Mouse (Mus musculus) heart, adult 18-20 months (tissue): Measurements from ENCODE around the gene Cptp. TPM values are rescaled to one million over a fixed set of nuclear protein-coding genes. Genes with fewer than 3 reads are reported as not detected.

Experiments
- DNase-seq, 2 experiments: peaks; one replicate each; pipeline ENCODE4 v3.0.0; 2021 to 2022; ENCODE audit warnings: mixed read lengths in 1 of 2
- long read RNA-seq, 2 experiments: library from polyadenylated mRNA; stranded (forward); transcript quantifications; one replicate each; pipeline ENCODE4 v2.0.0; 2021
- total RNA-seq, 2 experiments: library from RNA; stranded (reverse); gene quantifications; 2 replicates each; pipeline ENCODE4 v1.2.3; 2021

Gene Cptp
- 1 to 10 TPM; 6.2 to 8.0 TPM for total RNA-seq
- long read RNA-seq, experiment 1, transcript Cptp-201 (3 exons, 2,662 nt): major isoform, 6 of 9 reads
- long read RNA-seq, experiment 1, partial matches to known transcripts: 2 of 9 reads
- long read RNA-seq, experiment 1, other reads (novel, unspliced or antisense): 1 of 9 reads
- long read RNA-seq, experiment 2, partial matches to known transcripts: 0 of 2 reads
- long read RNA-seq, experiment 2, other reads (novel, unspliced or antisense): 0 of 2 reads

GRCm38 (mm10) chr4:155869317-155870033 lies at the start of gene Cptp, which contains the start of gene Ints11:
TSS of gene Cptp (minus strand) at chr4:155869440.
TSS of gene Ints11 (plus strand) at chr4:155869546.
- peak; percentile 98 for DNase-seq

GRCm38 (mm10) chr4:155908751-155909150 lies 39.5 kb upstream of the Cptp start:
- DNase-seq: peak in 1 of 2 experiments; percentile 1

GRCm38 (mm10) chr4:155908281-155908680 lies 39.0 kb upstream of the Cptp start:
- DNase-seq: peak; percentile 1

GRCm38 (mm10) chr4:155907003-155907402 lies 37.8 kb upstream of the Cptp start:
- DNase-seq: peak in 1 of 2 experiments; percentile 1

- DNase-seq: peak in 1 of 2 experiments; percentile 1
Observed at GRCm38 (mm10) chr4:155906125-155906524, 36.9 kb upstream of the Cptp start.

- no peak for DNase-seq
Observed at GRCm38 (mm10) chr4:155905634-155906033, 36.4 kb upstream of the Cptp start.

GRCm38 (mm10) chr4:155904318-155905102 lies 35.3 kb upstream of the Cptp start:
- DNase-seq: peak in 1 of 2 experiments; percentile 5

GRCm38 (mm10) chr4:155903246-155903645 lies 34.0 kb upstream of the Cptp start:
- DNase-seq: peak in 1 of 2 experiments; percentile 1

- peak; percentile 52 to 59 for DNase-seq
Observed at GRCm38 (mm10) chr4:155901205-155901604, 32.0 kb upstream of the Cptp start.

- peak in 1 of 2 experiments; percentile 5 for DNase-seq
Observed at GRCm38 (mm10) chr4:155899355-155899754, 30.1 kb upstream of the Cptp start.

GRCm38 (mm10) chr4:155898318-155898717 lies 29.1 kb upstream of the Cptp start:
- no peak for DNase-seq

GRCm38 (mm10) chr4:155896461-155896860 lies 27.2 kb upstream of the Cptp start:
- no peak for DNase-seq

GRCm38 (mm10) chr4:155895826-155896225 lies 26.6 kb upstream of the Cptp start:
- no peak for DNase-seq

GRCm38 (mm10) chr4:155895216-155895615 lies 26.0 kb upstream of the Cptp start:
- peak; percentile 72 to 81 for DNase-seq

GRCm38 (mm10) chr4:155894311-155894881 lies 25.2 kb upstream of the Cptp start:
- peak; percentile 88 to 92 for DNase-seq

GRCm38 (mm10) chr4:155893212-155893690 lies 24.0 kb upstream of the Cptp start:
- DNase-seq: no peak

- peak in 1 of 2 experiments; percentile 52 for DNase-seq
Observed at GRCm38 (mm10) chr4:155892438-155893211, 23.4 kb upstream of the Cptp start.

GRCm38 (mm10) chr4:155892017-155892416 lies 22.8 kb upstream of the Cptp start:
- DNase-seq: peak; percentile 88 to 89

- DNase-seq: peak; percentile 96 to 98
Observed at GRCm38 (mm10) chr4:155891551-155892001, 22.3 kb upstream of the Cptp start, which contains the start of the genes Pusl1 and Acap3. TSS of gene Pusl1 (minus strand) at chr4:155891781. TSS of gene Acap3 (plus strand) at chr4:155891822.

GRCm38 (mm10) chr4:155891011-155891471 lies 21.8 kb upstream of the Cptp start:
- DNase-seq: no peak

GRCm38 (mm10) chr4:155889316-155889715 lies 20.1 kb upstream of the Cptp start:
- DNase-seq: no peak
